Mouse (Mus musculus) fat pad, adult 2 months (tissue): ENCODE measurements around the gene Gsn.

Source experiments
- DNase-seq: peaks from one replicate; pipeline ENCODE4 v3.0.0-alpha.2; 2011; ENCODE audit warnings: low read depth, low spot score; ENCODE audit errors: extremely low read depth

Gsn gene

DNA sequence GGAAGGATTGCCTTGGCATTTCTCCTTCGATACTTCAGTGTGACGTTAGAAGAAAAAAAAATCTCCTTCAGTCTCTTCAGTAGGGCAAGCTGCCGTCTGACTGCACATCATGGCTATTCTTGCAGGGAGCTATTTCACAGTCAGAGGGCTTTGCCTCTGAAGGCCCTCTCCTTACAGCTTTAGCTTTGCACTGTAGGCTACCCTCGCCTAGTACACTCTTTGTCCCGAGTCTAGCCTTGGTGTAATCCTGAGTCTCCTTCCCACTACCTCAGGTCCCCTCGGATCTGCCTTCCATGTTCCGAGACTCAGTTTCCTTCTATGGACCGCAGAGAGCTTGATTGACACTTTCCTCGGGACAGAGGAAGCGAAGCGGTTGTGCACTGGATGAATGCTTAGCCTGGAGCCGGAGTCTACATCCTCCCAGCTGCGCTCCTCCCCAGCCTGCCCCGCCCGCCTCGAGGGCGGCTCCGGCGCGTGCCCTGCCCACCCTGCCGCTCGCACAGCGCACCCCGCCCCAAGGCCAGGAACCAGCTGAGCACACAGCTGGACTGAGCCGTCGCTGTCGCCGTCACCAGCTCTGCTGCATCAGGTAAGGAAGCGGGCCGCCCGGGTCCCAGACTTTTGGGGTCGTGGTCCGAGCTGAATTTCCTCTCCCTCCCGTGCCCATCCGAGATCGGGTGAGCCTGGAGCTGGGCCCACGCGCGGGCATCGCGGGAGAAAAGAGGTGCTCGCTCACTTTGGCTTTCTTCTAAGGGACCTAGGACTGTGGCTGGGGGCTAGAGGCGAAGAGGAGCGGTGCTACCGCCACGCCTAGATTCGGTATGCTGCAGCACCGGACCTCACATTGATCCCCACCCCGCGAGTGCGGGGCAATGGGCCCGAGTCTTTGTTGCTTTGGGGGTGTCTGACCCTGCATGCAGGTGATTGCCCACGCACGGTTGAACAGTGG is at the start of gene Gsn:
Gsn (plus strand) TSS at position 496 of the 949 bp plus-strand sequence.
- DNase-seq, result no peak

GRCm38 (mm10) chr2:35206761-35207160 is 49.4 kb upstream of the Gsn start:
- no peak for DNase-seq

- DNase-seq, result no peak
These were observed 48.1 kb upstream of the Gsn start for GRCm38 (mm10) chr2:35208054-35208453.

- DNase-seq, result no peak
These were observed 47.1 kb upstream of the Gsn start for GRCm38 (mm10) chr2:35208931-35209665.

- no peak for DNase-seq
These were observed 44.5 kb upstream of the Gsn start for GRCm38 (mm10) chr2:35211681-35212080.

DNA sequence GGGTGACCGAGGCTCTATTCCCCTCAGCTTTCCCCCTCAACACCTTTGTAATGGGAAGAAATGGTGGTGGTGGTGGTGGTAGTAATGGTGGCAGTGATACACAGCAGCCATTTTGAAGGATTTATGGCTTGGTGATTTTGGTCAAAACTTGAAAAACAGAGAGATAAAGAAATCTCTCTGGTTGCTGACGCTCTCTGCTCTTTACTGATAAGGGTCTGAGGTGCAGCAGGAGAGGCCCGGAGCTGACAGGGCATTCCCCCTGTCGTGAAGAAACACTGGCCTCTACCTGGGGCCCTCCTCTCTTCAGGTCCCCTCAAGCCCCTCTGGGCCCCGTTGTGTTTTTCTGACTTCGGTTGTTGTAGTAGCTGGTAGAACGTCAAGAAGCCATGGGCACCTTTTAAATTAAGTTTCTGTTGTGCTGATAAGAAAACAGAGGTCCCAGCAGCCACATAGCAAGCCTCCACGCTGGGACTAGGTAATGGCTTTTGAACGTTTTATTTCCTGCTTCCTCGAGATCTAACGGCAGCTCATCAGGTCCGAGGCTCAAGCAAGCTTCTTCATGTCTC is 42.8 kb upstream of the Gsn start:
- no peak for DNase-seq

DNA sequence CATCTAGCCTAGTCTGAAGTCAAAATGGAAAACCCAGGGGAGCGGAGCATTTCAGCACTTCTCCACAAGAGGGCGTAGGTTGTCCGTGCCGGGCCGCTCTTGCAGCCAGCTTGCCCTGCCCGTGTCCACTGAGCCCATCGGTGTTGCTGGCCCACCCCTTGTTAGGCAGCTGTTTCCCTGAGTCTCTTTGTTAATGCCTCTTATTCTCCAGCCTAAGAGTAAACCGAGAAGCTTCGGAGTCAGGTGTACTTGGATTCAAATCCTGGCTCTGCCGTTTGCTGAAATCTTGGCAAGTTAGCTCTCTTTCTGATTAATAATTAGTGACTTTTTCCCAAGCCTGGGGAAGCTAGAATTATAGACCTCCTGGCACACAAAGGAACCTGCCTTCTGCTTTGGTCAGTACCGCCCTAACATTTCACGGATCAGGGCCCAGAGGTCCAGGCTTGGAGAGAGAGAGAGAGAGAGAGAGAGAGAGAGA is 41.3 kb upstream of the Gsn start:
- DNase-seq, result no peak

- DNase-seq, result no peak
These were observed 40.8 kb upstream of the Gsn start for GRCm38 (mm10) chr2:35215363-35215762.

DNA sequence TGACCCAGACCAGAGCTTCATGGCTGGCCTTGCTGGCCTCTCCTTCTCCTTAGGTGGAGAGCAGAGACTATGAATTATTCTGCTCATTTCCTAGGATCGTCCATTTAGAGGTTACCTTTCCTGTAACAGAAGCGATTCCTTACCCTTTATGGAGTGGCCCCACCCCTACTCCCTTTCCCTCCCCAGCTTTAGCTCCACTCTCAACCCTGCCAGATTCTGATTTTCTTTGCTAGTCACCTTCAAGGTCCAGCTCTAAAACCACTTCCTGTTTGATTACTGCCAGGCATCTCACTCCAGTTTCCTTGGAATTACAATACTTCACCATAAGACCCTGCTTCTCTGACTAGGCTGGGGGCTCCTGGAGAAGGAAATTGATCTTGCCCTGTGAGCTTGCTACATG is 39.5 kb upstream of the Gsn start:
- no peak for DNase-seq

- no peak for DNase-seq
These were observed 37.4 kb upstream of the Gsn start for GRCm38 (mm10) chr2:35218736-35219135.

- DNase-seq, result peak; percentile 56
These were observed 33.3 kb upstream of the Gsn start for GRCm38 (mm10) chr2:35222822-35223391.

DNA sequence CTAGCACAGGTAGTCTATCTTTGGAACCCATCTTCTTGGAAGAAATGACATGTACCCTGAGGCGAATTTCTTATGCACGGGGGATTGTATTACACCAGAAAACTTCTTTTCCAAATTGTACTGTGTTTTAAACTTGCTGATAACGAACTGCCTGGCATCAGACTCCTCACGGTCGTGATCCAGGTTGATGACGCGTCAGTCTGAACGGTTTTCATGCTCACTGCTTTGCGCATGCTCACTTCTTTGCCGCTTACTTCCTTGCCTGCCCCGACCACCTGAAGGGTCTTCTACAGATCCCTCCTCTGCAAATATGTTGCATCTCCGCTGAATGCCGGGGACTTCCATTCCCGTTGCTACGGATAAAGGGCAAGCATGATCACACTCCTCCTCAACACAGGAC is 31.9 kb upstream of the Gsn start:
- DNase-seq, result no peak

DNA sequence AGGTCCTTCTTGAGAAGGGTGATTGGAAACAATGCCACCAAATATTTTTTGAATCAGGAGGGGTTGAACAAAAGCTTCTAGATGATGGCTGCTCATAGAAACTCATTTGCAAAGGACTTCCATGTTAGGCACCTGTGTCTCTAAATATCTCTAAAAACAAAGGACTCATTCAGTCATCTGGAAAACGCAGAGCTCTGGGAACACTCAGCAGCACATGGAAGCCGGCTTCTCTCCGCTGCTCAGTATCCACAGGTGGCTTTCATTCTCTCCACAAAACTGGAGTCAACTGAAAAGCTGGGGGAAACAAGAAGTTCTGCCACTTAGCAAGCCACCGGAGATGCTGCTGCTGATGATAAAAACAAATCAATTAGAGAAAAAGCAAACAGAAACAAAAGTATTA is 28.0 kb upstream of the Gsn start:
- DNase-seq, result no peak

- no peak for DNase-seq
These were observed 26.0 kb upstream of the Gsn start for GRCm38 (mm10) chr2:35230215-35230614.

- DNase-seq, result no peak
These were observed 24.3 kb upstream of the Gsn start for GRCm38 (mm10) chr2:35231871-35232270.

- no peak for DNase-seq
These were observed 23.4 kb upstream of the Gsn start for GRCm38 (mm10) chr2:35232595-35233445.

- DNase-seq, result no peak
These were observed 22.3 kb upstream of the Gsn start for GRCm38 (mm10) chr2:35233898-35234297.

GRCm38 (mm10) chr2:35235021-35235420 is 21.2 kb upstream of the Gsn start:
- no peak for DNase-seq

DNA sequence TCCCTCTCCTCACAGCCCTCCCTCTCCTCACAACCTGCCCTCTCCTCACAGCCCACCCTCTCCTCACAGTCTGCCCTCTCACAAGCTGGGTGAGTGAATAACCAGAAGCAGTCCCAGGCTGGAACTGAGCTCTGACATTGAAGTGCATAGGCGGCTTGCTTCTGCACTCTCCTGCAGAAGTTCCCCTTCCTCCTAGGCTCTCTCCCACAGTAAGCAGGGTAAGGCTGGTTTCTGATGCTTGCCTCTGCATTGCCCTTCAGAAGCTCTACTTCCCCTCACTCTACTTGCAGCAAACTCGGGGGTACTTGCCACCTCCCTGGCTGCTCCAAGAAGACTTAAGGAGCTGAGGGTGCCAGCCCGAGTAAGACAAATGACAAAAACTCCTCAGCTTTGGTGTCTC is 11.9 kb upstream of the Gsn start:
- DNase-seq, result no peak

GRCm38 (mm10) chr2:35247763-35248162 is 8.4 kb upstream of the Gsn start:
- DNase-seq, result no peak
